Mouse (Mus musculus) B cell, adult 62 days (primary cell): ENCODE measurements around the gene Usp4. TPM values are rescaled to one million over a fixed set of nuclear protein-coding genes. Genes with fewer than 3 reads are reported as not detected.

Experiments used
- total RNA-seq: library from RNA; stranded (reverse); gene quantifications from 4 replicates; pipeline ENCODE4 v1.2.4, GENCODE M21; 2023

The Usp4 gene
- total RNA-seq = 176 to 184 TPM (median 183 TPM) in 4 replicates

DNA sequence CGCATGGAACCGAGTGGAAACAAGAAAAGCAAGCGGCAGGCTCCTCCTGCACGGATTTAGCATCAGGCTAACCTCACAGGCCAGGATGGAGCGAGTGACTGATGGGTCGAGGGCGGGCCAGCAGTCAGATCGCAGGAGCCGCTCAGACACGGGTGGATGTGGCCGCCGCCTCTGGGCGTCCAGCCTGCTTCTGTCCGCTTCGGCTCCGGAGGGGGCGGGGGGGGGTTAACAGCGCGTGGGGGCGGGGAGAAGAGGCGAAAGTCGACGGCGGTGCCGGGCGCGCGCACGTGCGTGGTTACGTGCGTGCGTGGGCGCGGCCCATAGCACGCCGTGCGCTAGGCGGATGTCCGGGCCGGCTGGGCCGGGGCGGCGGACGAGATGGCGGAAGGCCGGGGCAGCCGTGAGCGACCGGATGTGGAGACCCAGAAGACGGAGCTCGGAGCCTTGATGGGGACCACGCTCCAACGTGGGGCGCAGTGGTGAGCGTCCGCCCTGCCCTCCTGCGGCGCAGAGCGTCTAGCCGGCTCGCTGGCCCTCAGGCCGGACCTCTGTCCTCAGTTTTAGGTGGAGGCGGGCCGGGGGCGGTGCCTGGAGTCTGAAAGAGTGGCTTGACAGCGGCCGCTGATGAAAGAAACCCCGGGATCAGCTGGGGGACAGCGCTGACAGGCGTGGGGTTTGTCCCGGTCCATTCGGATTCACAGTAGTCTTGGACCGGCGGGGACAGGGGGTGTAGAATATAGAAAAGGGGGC, at the start of gene Usp4:
Gene Usp4, plus strand, starts transcription at position 314 of the 750 bp plus-strand sequence.

DNA sequence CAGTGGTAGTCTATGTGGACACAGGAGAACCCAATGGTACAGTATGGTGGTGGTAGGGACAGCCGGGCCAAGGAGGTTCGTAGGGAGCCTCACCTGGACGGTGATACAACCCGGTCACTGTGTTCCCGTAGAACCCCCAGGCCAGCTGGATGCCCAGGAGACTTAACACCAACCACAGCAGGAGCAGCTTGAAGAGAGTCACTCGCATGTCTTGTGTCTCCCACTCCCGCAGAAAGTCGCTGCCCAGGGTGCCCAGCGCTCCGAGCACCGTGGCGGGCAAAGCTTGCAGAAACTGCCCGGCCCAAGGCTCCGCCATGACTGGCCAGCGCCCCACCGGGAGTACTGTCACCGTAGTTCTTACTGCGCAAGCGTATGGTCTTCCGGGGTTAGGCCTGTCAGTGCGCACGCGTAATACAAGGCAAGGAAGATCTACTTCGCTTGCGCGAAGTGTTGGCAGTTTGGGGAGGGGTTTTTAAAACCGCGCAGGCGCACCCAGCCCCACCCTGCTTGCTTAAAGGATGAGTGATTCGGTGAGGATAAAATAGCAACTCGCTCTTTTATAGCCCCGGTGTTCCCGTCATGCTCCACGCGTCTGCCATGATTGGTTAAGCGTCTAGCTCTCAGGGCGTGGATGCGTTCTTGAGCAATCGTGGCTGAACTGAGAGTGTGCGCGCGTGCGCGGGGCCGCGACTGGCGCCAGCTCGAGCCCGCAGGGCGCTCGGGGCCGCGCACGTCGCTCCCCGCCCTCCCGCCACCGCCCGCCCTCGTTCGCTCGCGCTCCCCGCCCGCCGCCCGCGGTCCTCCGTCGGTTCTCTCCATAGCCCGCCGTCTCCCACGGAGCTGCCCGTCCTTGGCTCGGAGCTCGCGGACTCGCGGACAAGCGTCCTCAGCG, 41.8 kb upstream of the Usp4 start, which contains the start of the genes Rhoa and Tcta:
Gene Rhoa, plus strand, starts transcription at position 501 of the 892 bp plus-strand sequence.
Gene Tcta, minus strand, starts transcription at position 532 of the 892 bp plus-strand sequence.

DNA sequence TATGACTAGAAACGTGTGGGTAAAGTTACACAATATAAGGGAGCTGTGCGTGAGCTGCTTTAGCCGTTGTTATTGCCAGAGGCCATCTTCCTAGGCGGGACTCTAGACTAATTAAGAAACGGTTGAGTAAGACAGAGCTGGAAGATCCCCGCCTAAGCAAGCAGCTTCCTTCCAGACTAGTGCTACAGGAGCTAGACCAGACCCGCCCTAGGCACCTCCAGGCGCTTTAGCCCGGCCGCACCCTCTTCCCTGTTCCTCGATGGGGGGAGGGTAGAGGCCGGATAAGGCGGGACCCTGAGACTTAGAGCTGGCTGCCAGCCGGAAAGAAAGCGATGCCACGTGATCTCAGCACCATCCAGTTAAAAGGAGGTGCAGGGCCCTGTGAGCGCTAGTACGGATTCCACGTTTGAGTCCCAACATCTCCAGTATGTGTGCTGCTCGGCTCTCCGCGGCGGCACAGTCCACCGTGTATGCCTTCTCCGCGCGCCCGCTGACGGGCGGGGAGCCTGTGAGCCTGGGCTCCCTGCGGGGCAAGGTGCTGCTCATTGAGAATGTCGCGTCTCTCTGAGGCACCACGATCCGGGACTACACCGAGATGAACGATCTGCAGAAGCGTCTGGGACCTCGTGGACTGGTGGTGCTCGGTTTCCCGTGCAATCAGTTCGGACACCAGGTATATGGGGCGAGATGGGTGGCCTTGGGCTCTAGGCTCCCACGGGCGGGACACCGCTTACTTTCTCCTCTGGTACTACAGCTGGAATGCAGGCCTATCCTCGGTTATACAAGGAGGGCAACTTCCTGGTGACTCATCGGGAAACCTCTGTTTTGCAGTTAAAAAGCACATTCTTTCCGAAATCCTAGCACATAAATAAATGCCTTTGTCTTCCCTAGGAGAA, 8.5 kb upstream of the Usp4 start, which contains the start of gene Gpx1:
Gene Gpx1, plus strand, starts transcription at position 18 of the 896 bp plus-strand sequence.

DNA sequence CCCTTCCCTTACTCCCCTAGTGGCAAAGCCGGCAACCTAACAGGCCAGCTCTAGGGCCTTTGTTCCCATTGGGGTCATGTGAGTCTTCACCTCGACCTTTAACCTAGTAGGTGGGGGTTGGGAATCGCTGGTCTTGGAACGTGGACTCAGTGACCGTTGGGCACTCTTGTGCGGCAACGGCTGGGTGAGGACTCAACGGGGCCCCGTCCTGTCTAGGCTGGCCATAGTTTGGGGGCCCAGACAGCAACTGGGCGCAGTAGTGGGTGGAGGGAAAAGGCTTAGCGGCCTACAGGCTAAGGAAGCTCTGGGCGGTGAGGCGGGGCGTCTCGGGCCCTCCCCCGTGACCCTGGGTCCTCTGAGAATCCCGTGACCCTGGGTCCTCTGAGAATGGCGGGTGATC, 45.0 kb downstream of the Usp4 start, which contains the start of gene 1700102P08Rik:
Gene 1700102P08Rik, plus strand, starts transcription at position 130 of the 400 bp plus-strand sequence.

DNA sequence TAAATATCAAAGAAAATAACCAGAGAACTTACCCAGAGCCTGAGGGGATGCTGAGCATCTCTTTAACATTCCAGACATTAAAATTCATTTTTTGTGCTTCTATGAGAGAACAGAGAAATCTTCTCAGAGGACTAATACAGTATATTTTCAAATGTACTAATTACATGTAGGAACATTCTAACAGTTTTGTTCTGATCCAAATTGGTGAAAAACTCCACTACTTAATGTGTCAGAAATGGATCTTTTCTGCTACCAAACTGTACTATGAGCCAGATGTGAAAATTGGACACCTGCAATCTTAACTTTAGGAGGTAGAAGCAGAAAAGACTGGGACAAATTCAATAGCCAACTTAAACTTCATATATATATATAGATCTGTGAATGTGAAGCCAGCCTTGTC, 80.7 kb downstream of the Usp4 start, which contains the start of gene Ccdc36:
Gene Ccdc36, minus strand, starts transcription at position 101 of the 400 bp plus-strand sequence.

DNA sequence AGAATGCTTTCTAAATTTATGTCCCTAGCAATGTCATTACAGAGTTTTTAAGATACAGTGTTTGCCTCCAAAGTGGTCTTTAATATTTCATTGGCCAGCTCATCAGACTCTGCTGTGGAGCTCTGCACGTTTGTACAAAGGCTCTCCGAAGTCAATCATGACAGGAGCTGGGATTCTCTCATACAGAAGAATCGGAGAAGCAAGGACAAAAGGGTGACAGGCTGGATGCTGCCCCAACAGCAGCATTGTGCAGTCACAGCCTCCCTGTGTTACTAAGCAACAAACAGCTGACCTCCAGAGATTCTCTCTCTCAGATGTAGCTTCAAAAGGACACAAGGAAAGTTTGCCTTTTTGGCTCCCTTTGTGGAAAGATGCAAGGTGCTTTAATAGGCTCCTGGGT, 88.5 kb downstream of the Usp4 start, which contains the start of gene BC048562:
Gene BC048562, plus strand, starts transcription at position 301 of the 400 bp plus-strand sequence.

Other genes starting within 250 kb of the Usp4 start
- gene Bsn, start 157.5 kb upstream of the Usp4 start, total RNA-seq = 0.12 to 0.43 TPM (median 0.21 TPM) in 4 replicates
- gene Dag1, start 83.9 kb upstream of the Usp4 start, total RNA-seq = 21.3 to 25.8 TPM (median 23.0 TPM) in 4 replicates
- gene Nicn1, start 57.4 kb upstream of the Usp4 start, total RNA-seq = 4.3 to 9.3 TPM (median 6.5 TPM) in 4 replicates
- 1.5 to 2.8 TPM (median 1.7 TPM) in 4 replicates for gene Amt, start 51.0 kb upstream of the Usp4 start, total RNA-seq
- gene Rhoa, start 41.7 kb upstream of the Usp4 start, total RNA-seq = 459 to 484 TPM (median 482 TPM) in 4 replicates
- 8.2 to 15.1 TPM (median 11.3 TPM) in 4 replicates for gene Tcta, start 41.7 kb upstream of the Usp4 start, total RNA-seq
- gene Gpx1, start 8.9 kb upstream of the Usp4 start, total RNA-seq = 310 to 331 TPM (median 320 TPM) in 4 replicates
- gene 1700102P08Rik, start 45.0 kb downstream of the Usp4 start, total RNA-seq = 4.1 to 6.6 TPM (median 5.6 TPM) in 4 replicates
- not detected in 4 replicates for gene Ccdc36, start 80.6 kb downstream of the Usp4 start, total RNA-seq
- gene BC048562, start 88.6 kb downstream of the Usp4 start, total RNA-seq = not detected in 4 replicates
- 21.9 to 31.4 TPM (median 28.3 TPM) in 4 replicates for gene Ccdc71, start 112.7 kb downstream of the Usp4 start, total RNA-seq
- gene Klhdc8b, start 113.7 kb downstream of the Usp4 start, total RNA-seq = 2.1 to 5.2 TPM (median 3.3 TPM) in 4 replicates
- 0.13 to 0.83 TPM (median 0.24 TPM) in 3 of 4 replicates, not detected in the other for gene Lamb2, start 131.9 kb downstream of the Usp4 start, total RNA-seq
- 287 to 325 TPM (median 308 TPM) in 4 replicates for gene Usp19, start 142.7 kb downstream of the Usp4 start, total RNA-seq
- gene Qars, start 159.9 kb downstream of the Usp4 start, total RNA-seq = 173 to 207 TPM (median 195 TPM) in 4 replicates
- 219 to 250 TPM (median 225 TPM) in 4 replicates for gene Qrich1, start 169.0 kb downstream of the Usp4 start, total RNA-seq
- 174 to 207 TPM (median 193 TPM) in 4 replicates for gene Impdh2, start 212.4 kb downstream of the Usp4 start, total RNA-seq
- gene Ndufaf3, start 219.6 kb downstream of the Usp4 start, total RNA-seq = 24.6 to 30.8 TPM (median 25.4 TPM) in 4 replicates
- 79.6 to 104 TPM (median 84.6 TPM) in 4 replicates for gene Dalrd3, start 222.0 kb downstream of the Usp4 start, total RNA-seq
- 40.1 to 42.8 TPM (median 42.0 TPM) in 4 replicates for gene Wdr6, start 230.9 kb downstream of the Usp4 start, total RNA-seq
- gene P4htm, start 249.8 kb downstream of the Usp4 start, total RNA-seq = 4.0 to 6.6 TPM (median 5.5 TPM) in 4 replicates